Mouse (Mus musculus) cerebellum, adult 9-11 months (tissue): ENCODE measurements around the gene Ecm1.
A peak's percentile ranks its signal among the peaks of the same experiment; 100 is the strongest.

Experiments
- DNase-seq: peaks from one replicate; pipeline ENCODE4 v3.0.0; 2022

Ecm1 gene

GRCm38 (mm10) chr3:95739353-95740104 lies at the start of gene Ecm1:
Gene Ecm1, minus strand, starts transcription at chr3:95739569.
- no peak for DNase-seq

GRCm38 (mm10) chr3:95785501-95785900 lies 46.1 kb upstream of the Ecm1 start:
- DNase-seq, result no peak

GRCm38 (mm10) chr3:95771985-95772384 lies 32.6 kb upstream of the Ecm1 start:
- DNase-seq, result no peak

GRCm38 (mm10) chr3:95765534-95765933 lies 26.2 kb upstream of the Ecm1 start:
- DNase-seq, result no peak

- no peak for DNase-seq
Observed at GRCm38 (mm10) chr3:95763811-95764210, 24.4 kb upstream of the Ecm1 start.

- no peak for DNase-seq
Observed at GRCm38 (mm10) chr3:95762961-95763360, 23.6 kb upstream of the Ecm1 start.

- DNase-seq, result no peak
Observed at GRCm38 (mm10) chr3:95761771-95762170, 22.4 kb upstream of the Ecm1 start.

GRCm38 (mm10) chr3:95760656-95761055 lies 21.3 kb upstream of the Ecm1 start:
- DNase-seq, result no peak

GRCm38 (mm10) chr3:95760106-95760505 lies 20.7 kb upstream of the Ecm1 start, which contains the start of gene Tars2:
Gene Tars2, minus strand, starts transcription at chr3:95760206.
- DNase-seq, result no peak

GRCm38 (mm10) chr3:95758467-95759218 lies 19.3 kb upstream of the Ecm1 start:
- no peak for DNase-seq

GRCm38 (mm10) chr3:95756808-95757207 lies 17.4 kb upstream of the Ecm1 start:
- no peak for DNase-seq

GRCm38 (mm10) chr3:95754345-95755206 lies 15.2 kb upstream of the Ecm1 start:
- DNase-seq, result peak; percentile 96

- no peak for DNase-seq
Observed at GRCm38 (mm10) chr3:95752935-95753334, 13.6 kb upstream of the Ecm1 start.

GRCm38 (mm10) chr3:95740406-95740805 lies 1.0 kb upstream of the Ecm1 start:
- no peak for DNase-seq

GRCm38 (mm10) chr3:95735071-95735670 lies 4.2 kb downstream of the Ecm1 start:
- DNase-seq, result no peak

GRCm38 (mm10) chr3:95734092-95734702 lies 5.2 kb downstream of the Ecm1 start:
- no peak for DNase-seq

GRCm38 (mm10) chr3:95732744-95733521 lies 6.4 kb downstream of the Ecm1 start:
- no peak for DNase-seq

- DNase-seq, result no peak
Observed at GRCm38 (mm10) chr3:95732297-95732696, 7.1 kb downstream of the Ecm1 start.

- DNase-seq, result no peak
Observed at GRCm38 (mm10) chr3:95731802-95732201, 7.6 kb downstream of the Ecm1 start.

- DNase-seq, result no peak
Observed at GRCm38 (mm10) chr3:95730431-95730830, 8.9 kb downstream of the Ecm1 start.

- DNase-seq, result no peak
Observed at GRCm38 (mm10) chr3:95728906-95729305, 10.5 kb downstream of the Ecm1 start.
